Mouse (Mus musculus): ENCODE measurements around the gene Fyb. TPM values are rescaled to one million over a fixed set of nuclear protein-coding genes. Genes with fewer than 3 reads are reported as not detected.
A peak's percentile ranks its signal among the peaks of the same experiment; 100 is the strongest.

Gene Fyb
- total RNA-seq, 4 experiments from 2014 or later, result 45.5 to 56.4 (median 52.8) TPM

- DNase-seq (ENCODE audit: low spot score), result no peak
Observed at GRCm38 (mm10) chr15:6598626-6599025, 76.0 kb downstream of the Fyb start.

- DNase-seq (ENCODE audit: low spot score), result no peak
Observed at GRCm38 (mm10) chr15:6600314-6600713, 77.7 kb downstream of the Fyb start.

GRCm38 (mm10) chr15:6601330-6601729 lies 78.7 kb downstream of the Fyb start:
- DNase-seq (ENCODE audit: low spot score), result no peak

- no peak for DNase-seq (ENCODE audit: low spot score)
Observed at GRCm38 (mm10) chr15:6602003-6602402, 79.3 kb downstream of the Fyb start.

- DNase-seq (ENCODE audit: low spot score), result no peak
Observed at GRCm38 (mm10) chr15:6610703-6611102, 88.0 kb downstream of the Fyb start.

- DNase-seq (ENCODE audit: low spot score), result no peak
Observed at GRCm38 (mm10) chr15:6612835-6613234, 90.2 kb downstream of the Fyb start.

- no peak for DNase-seq (ENCODE audit: low spot score)
Observed at GRCm38 (mm10) chr15:6616382-6617149, 93.9 kb downstream of the Fyb start.

GRCm38 (mm10) chr15:6619558-6620316 lies 97.1 kb downstream of the Fyb start:
- no peak for DNase-seq (ENCODE audit: low spot score)

- peak; percentile 68 for DNase-seq (ENCODE audit: low spot score)
Observed at GRCm38 (mm10) chr15:6622512-6622911, 99.9 kb downstream of the Fyb start.

GRCm38 (mm10) chr15:6623529-6624228 lies 101.0 kb downstream of the Fyb start:
- DNase-seq (ENCODE audit: low spot score), result peak; percentile 10

GRCm38 (mm10) chr15:6624365-6625182 lies 101.9 kb downstream of the Fyb start:
- DNase-seq (ENCODE audit: low spot score), result no peak

- peak; percentile 57 for DNase-seq (ENCODE audit: low spot score)
Observed at GRCm38 (mm10) chr15:6625607-6626033, 103.0 kb downstream of the Fyb start.

- no peak for DNase-seq (ENCODE audit: low spot score)
Observed at GRCm38 (mm10) chr15:6626123-6626522, 103.5 kb downstream of the Fyb start.

GRCm38 (mm10) chr15:6628431-6629077 lies 105.9 kb downstream of the Fyb start:
- DNase-seq (ENCODE audit: low spot score), result no peak

GRCm38 (mm10) chr15:6629174-6629573 lies 106.5 kb downstream of the Fyb start:
- DNase-seq (ENCODE audit: low spot score), result no peak

- no peak for DNase-seq (ENCODE audit: low spot score)
Observed at GRCm38 (mm10) chr15:6635405-6635804, 112.8 kb downstream of the Fyb start.

- no peak for DNase-seq (ENCODE audit: low spot score)
Observed at GRCm38 (mm10) chr15:6642223-6642622, 119.6 kb downstream of the Fyb start.

- no peak for DNase-seq (ENCODE audit: low spot score)
Observed at GRCm38 (mm10) chr15:6645498-6645897, 122.8 kb downstream of the Fyb start.

GRCm38 (mm10) chr15:6647066-6647465 lies 124.4 kb downstream of the Fyb start:
- no peak for DNase-seq (ENCODE audit: low spot score)

GRCm38 (mm10) chr15:6648757-6649403 lies 126.2 kb downstream of the Fyb start:
- no peak for DNase-seq (ENCODE audit: low spot score)
